Mouse (Mus musculus) WW6 (cell line): ENCODE data around the gene E130116L18Rik.
"Not testable (repeated sequence)": the region's sequence is repeated elsewhere in the genome, so short reads cannot be mapped to it uniquely, and the experiment has no call there.

Experiments
- DNase-seq: peaks from one replicate; pipeline ENCODE4 v3.0.0-alpha.2; 2013; ENCODE audit warnings: low read depth, low spot score

Gene E130116L18Rik

DNA sequence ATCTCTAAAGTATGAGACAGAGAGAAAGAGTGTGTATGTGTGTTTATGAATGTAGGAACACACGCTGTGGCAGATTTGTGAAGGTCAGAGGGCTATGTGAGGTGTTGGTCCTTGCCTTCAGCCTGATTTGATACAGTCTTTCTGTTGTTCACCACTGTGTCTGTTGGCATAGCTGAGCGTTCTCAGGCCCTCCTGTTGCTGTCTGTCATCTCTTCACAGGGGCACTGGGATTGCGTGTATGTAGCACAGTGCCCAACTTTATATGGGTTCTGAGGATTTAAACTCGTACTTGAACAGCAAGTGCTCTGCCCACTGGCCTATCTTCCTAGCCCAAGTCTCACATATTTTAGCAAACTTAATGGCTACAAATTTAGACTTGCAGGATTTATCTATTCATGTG, 39.4 kb downstream of the E130116L18Rik start:
- DNase-seq: no peak

GRCm38 (mm10) chr5:25181004-25181531, 41.9 kb downstream of the E130116L18Rik start, which contains the start of gene Galntl5:
Galntl5 (plus strand) TSS chr5:25181460.
- no peak for DNase-seq

DNA sequence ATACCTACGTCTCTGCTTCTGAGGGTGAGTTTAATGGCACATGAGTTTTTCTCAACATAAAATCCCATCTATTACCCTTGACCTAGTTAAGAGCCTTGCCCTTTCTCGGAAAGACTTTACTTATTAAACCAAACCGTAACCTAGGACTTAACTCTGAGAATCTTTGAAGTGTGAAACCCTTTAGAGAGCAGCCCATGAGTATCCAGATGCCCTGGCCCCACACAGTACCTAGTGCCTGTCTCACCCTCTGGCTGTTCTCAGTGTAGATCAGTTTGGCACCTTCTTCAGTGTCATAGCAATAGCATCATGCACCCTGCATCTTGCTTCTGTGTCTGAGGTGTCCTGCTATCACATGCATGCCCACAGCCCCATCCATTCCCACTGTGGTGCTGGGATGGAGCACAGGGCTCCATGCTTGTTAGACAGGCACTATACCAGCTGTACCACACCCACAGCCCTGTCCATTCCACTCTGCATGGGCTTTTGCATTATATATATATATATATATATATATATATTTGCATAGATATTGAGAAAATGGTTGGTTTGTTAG, 42.9 kb downstream of the E130116L18Rik start:
- DNase-seq: no peak

- DNase-seq: no peak
Measured at GRCm38 (mm10) chr5:25179284-25179683, 43.7 kb downstream of the E130116L18Rik start.

GRCm38 (mm10) chr5:25178543-25178942, 44.4 kb downstream of the E130116L18Rik start:
- not testable (repeated sequence) for DNase-seq

GRCm38 (mm10) chr5:25177937-25178336, 45.0 kb downstream of the E130116L18Rik start:
- not testable (repeated sequence) for DNase-seq
